8 mouse cellular contexts compared by ENCODE assay signal in genomic region chr1:182983496-182984127, GRCm38 (mm10). TPM values are rescaled to one million over a fixed set of nuclear protein-coding genes. Genes with fewer than 3 reads are reported as not detected.
DNase-seq lines count a peak whose midpoint lies in the region; ATAC-seq and TF ChIP-seq lines count a peak whose summit lies in the region.

No protein-coding gene starts in this region.

- WGBS in heart, embryonic 14.5 days, result 37% methylated on average over 14 of the region's 14 CpGs
- WGBS in embryonic facial prominence, embryonic 13.5 days, result 46% methylated on average over 14 of the region's 14 CpGs
- 58% methylated on average over 14 of the region's 14 CpGs for WGBS in hindbrain, postnatal 0 days
- 54% methylated on average over 14 of the region's 14 CpGs for WGBS in midbrain, embryonic 15.5 days

- H3K4me2 ChIP-seq in heart, embryonic 14.5 days (ENCODE audit: low read length), result peak overlapping the region; percentile 72
- H3K4me2 ChIP-seq in embryonic facial prominence, embryonic 13.5 days, result peak overlapping the region; percentile 73
- peak overlapping the region; percentile 58 for H3K4me2 ChIP-seq in hindbrain, postnatal 0 days (ENCODE audit: low read depth, low read length)
- peak overlapping the region; percentile 64 for H3K4me2 ChIP-seq in midbrain, embryonic 15.5 days

- no peaks in the 10 kb centered on the region for H3K36me3 ChIP-seq in heart, embryonic 14.5 days (ENCODE audit: control insufficient read depth, insufficient read depth, low read length)
- no peaks in the 10 kb centered on the region for H3K36me3 ChIP-seq in embryonic facial prominence, embryonic 13.5 days
- no peaks in the 10 kb centered on the region for H3K36me3 ChIP-seq in hindbrain, postnatal 0 days (ENCODE audit: insufficient read depth, low read length)
- no peaks in the 10 kb centered on the region for H3K36me3 ChIP-seq in midbrain, embryonic 15.5 days (replicated peaks)

- H3K27ac ChIP-seq in heart, embryonic 14.5 days (replicated peaks in 1 of 2; ENCODE audit: control insufficient read depth in 1 of 2, insufficient read depth in 1 of 2, low read depth in 2 of 2, low read length in 2 of 2), result peak overlapping the region; percentile 82 to 89
- H3K27ac ChIP-seq in embryonic facial prominence, embryonic 13.5 days, result peak overlapping the region; percentile 28
- H3K27ac ChIP-seq in hindbrain, postnatal 0 days, result peak overlapping the region; percentile 64; the same call in 1 of the 2 replicates
- H3K27ac ChIP-seq in midbrain, embryonic 15.5 days, result peak overlapping the region; percentile 62

- peak overlapping the region; percentile 71 for H3K9ac ChIP-seq in heart, embryonic 14.5 days (ENCODE audit: low read length)
- H3K9ac ChIP-seq in embryonic facial prominence, embryonic 13.5 days, result peak overlapping the region; percentile 71
- peak overlapping the region; percentile 44 for H3K9ac ChIP-seq in hindbrain, postnatal 0 days (replicated peaks; ENCODE audit: low read length)
- H3K9ac ChIP-seq in midbrain, embryonic 15.5 days, result peak overlapping the region; percentile 31

- DNase-seq in heart, adult 9 months (ENCODE audit: low spot score in 2 of 2), result no peak
- DNase-seq in hindbrain, postnatal 0 days (ENCODE audit: low spot score), result no peak
- no peak for DNase-seq in kidney, adult 9 months
- no peak for DNase-seq in kidney, postnatal 4 days

- H3K4me3 ChIP-seq in heart, embryonic 14.5 days (ENCODE audit: control insufficient read depth in 1 of 2, insufficient read depth in 1 of 2, low read depth in 1 of 2, low read length in 2 of 2), result peak overlapping the region; percentile 29 to 36; a peak in 3 of 4 replicates
- H3K4me3 ChIP-seq in embryonic facial prominence, embryonic 13.5 days, result peak overlapping the region; percentile 38
- H3K4me3 ChIP-seq in hindbrain, postnatal 0 days (ENCODE audit: low read length), result peak overlapping the region; percentile 25; the same call in 1 of the 2 replicates
- peak overlapping the region; percentile 36 for H3K4me3 ChIP-seq in midbrain, embryonic 15.5 days

- no peak for ATAC-seq in heart, embryonic 14.5 days (ENCODE audit: insufficient number of reproducible peaks, insufficient read depth, low FRiP score, low read depth)
- no peak for ATAC-seq in embryonic facial prominence, embryonic 13.5 days (ENCODE audit: insufficient number of reproducible peaks, insufficient read depth, low FRiP score, low TSS enrichment, low read depth)
- peak; percentile 18 for ATAC-seq in hindbrain, postnatal 0 days
- ATAC-seq in midbrain, embryonic 15.5 days (replicated peaks), result peak; percentile 40
- no peak for ATAC-seq in erythroblast, adult 5-6 weeks (replicated peaks; ENCODE audit: low FRiP score, poor library complexity, severe bottlenecking)

- peaks cover 20% of the 10 kb centered on the region in 2 experiments; a peak in 3 of 4 replicates for H3K4me1 ChIP-seq in heart, embryonic 14.5 days (ENCODE audit: control insufficient read depth in 2 of 2, insufficient read depth in 2 of 2, low read length in 2 of 2)
- H3K4me1 ChIP-seq in embryonic facial prominence, embryonic 13.5 days, result peaks cover 16% of the 10 kb centered on the region
- H3K4me1 ChIP-seq in hindbrain, postnatal 0 days (ENCODE audit: insufficient read depth, low read length), result 0 out of 2 replicates have a peak, but pooled peaks cover 10% of the 10 kb centered on the region
- peaks cover 9% of the 10 kb centered on the region for H3K4me1 ChIP-seq in midbrain, embryonic 15.5 days

- TF ChIP-seq CTCF in hindbrain, postnatal 0 days (IDR thresholded peaks at IDR 0.05; ENCODE audit: low read depth), result no peak

- no peaks in the 10 kb centered on the region for H3K27me3 ChIP-seq in heart, embryonic 14.5 days (ENCODE audit: control insufficient read depth, insufficient read depth, low read length)
- H3K27me3 ChIP-seq in embryonic facial prominence, embryonic 13.5 days, result no peaks in the 10 kb centered on the region; the same call in 1 of the 2 replicates
- H3K27me3 ChIP-seq in hindbrain, postnatal 0 days (ENCODE audit: insufficient read depth, low read length), result no peaks in the 10 kb centered on the region
- H3K27me3 ChIP-seq in midbrain, embryonic 15.5 days (replicated peaks), result no peaks in the 10 kb centered on the region; the same call in 1 of the 2 replicates

- H3K9me3 ChIP-seq in heart, embryonic 14.5 days (ENCODE audit: control insufficient read depth, low read length), result no peaks in the 10 kb centered on the region
- H3K9me3 ChIP-seq in embryonic facial prominence, embryonic 13.5 days, result no peaks in the 10 kb centered on the region
- no peaks in the 10 kb centered on the region for H3K9me3 ChIP-seq in hindbrain, postnatal 0 days (ENCODE audit: low read length)
- H3K9me3 ChIP-seq in midbrain, embryonic 15.5 days, result no peaks in the 10 kb centered on the region

RNA-seq across cellular contexts. Expression of gene Tlr5, which starts 29.0 kb away (rescaled TPM):
- polyA plus RNA-seq in heart, embryonic 14.5 days (2014; fragmentation: Nextera tagmentation; extraction: Ambion mirVana), result 3.1 and 4.2 TPM in 2 replicates
- 0.99 and 1.2 TPM in 2 replicates for polyA plus RNA-seq in embryonic facial prominence, embryonic 13.5 days (2015; fragmentation: Nextera tagmentation; extraction: Ambion mirVana)
- 0.47 and 1.4 TPM in 2 replicates for total RNA-seq in hindbrain, postnatal 0 days (2014; rRNA removed)
- polyA plus RNA-seq in hindbrain, postnatal 0 days (2015; fragmentation: Nextera tagmentation; extraction: Ambion mirVana), result 0.30 and 0.55 TPM in 2 replicates
- polyA plus RNA-seq in midbrain, embryonic 15.5 days (2015; fragmentation: Nextera tagmentation; extraction: Ambion mirVana), result 0.17 and 0.45 TPM in 2 replicates
- total RNA-seq in erythroblast, adult 5-6 weeks (2015; ENCODE audit: low replicate concordance), result 2.7 TPM in 1 of 2 replicates, not detected in the other
- 0.85 TPM in 1 of 2 replicates, not detected in the other for total RNA-seq in erythroblast, adult 5-6 weeks (2017; ENCODE audit: low replicate concordance)

Comparison
In these comparisons a context has a peak if more than half of its experiments do, and no peak if none do; other contexts are left out.
1. ATAC-seq: peak in hindbrain, postnatal 0 days (single experiment) and midbrain, embryonic 15.5 days (single experiment); none in heart, embryonic 14.5 days (single experiment), embryonic facial prominence, embryonic 13.5 days (single experiment) and erythroblast, adult 5-6 weeks (single experiment).
2. H3K27ac ChIP-seq: peak in every context shown above with its lines; median percentile 86 in heart, embryonic 14.5 days; 64 in hindbrain, postnatal 0 days; 62 in midbrain, embryonic 15.5 days; 28 in embryonic facial prominence, embryonic 13.5 days.
3. Peak in every context shown above with its lines, with median percentiles within 50 percentile points of each other: H3K4me2 ChIP-seq, H3K4me3 ChIP-seq and H3K9ac ChIP-seq.